Mouse (Mus musculus) E14TG2a.4 (cell line): ENCODE data around the gene Sft2d2.

Source experiments
- CTCF ChIP-seq: conservative IDR thresholded peaks from 2 replicates; pipeline ENCODE4 v1.5.1; 2014; ENCODE audit warnings: low read length
- NANOG ChIP-seq: IDR thresholded peaks from 2 replicates; pipeline ENCODE4 v1.6.1; 2014; ENCODE audit warnings: borderline replicate concordance, low read length, mixed read lengths

GRCm38 (mm10) chr1:165233806-165234205, 39.6 kb upstream of the Sft2d2 start:
- TF ChIP-seq CTCF = no peak
- no peak for TF ChIP-seq NANOG
